Mouse (Mus musculus) layer of hippocampus, adult 9-10 months (tissue): ENCODE measurements around the gene Trp53bp2.

Experiments used
- DNase-seq: peaks from one replicate; pipeline ENCODE4 v3.0.0; 2022; ENCODE audit warnings: low spot score

Trp53bp2 gene

DNA sequence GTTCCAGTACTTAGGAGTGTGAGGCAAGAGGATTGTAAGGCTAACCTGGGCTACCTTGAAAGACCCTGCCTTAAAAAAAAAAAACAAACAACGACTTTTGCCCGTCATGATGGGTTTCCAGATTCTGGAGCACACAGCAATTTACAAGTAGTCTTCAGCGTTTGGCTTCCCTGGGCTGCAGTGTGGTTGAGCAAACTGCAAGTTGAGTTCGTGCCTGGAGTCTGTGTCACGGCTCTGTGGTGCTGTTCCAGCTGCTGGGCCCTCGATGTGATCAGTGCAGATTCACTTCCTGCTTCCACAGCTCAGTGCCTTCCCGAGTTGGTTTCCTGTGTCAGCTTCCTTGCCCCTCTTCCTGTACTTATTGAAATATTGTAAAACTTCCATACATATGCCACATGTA is 52.3 kb downstream of the Trp53bp2 start:
- no peak for DNase-seq

DNA sequence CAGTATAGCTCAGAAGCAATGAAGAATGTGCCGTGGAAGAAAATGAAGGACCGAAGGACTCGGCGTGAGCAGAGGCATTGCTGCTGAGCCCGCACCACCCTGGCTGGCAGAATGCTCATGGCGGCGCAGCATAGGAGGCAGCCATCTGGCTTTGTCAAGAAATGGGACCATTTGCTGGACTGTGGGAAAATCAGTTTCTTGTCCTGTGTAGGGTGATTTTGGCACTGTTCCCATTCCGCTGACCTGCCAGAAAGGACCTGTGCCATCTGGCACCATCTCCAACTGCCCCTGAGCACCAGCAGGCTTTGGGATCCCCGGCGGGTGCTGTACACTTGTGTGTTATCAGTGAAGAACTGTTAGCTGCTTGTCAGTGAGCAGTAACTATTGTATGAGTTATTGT is 52.8 kb downstream of the Trp53bp2 start:
- no peak for DNase-seq

DNA sequence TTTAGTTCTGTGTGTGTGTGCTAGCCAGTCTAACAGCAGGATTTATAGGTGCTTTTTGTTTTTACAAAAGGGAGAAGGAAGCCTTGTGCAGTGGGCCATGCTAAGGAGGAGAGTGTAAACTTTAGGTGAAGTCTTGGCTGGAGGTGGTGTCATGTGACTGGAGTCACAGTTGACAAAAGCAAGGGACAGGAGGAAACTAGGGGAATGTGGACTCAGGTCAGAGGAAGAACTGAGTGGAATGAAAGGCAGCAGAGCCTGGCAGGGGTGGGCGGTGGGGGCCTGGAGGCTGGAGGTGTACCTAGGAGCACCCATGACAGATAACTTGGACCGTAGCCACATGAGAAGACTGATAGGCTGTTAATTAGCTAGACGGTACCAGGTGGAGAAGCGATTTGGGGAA is 56.3 kb downstream of the Trp53bp2 start:
- DNase-seq = no peak

DNA sequence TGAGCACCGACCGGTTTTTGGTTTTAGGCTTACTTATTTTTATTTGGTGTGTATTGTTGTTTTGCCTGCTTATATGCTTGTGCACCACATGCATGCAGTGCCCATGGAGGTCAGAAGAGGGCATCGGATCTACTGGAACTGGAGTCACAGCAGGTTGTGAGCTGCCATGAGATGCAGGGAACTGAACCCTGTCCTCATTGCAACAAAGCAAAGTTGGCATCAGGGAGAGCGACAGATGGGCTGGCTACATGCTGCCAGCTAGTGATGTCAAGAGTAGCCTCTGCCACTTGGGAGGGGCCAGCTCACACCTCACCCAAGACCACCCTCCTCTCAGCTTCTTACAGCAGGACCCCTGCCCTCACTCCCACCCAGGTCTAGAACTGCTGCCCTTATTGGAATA is 57.0 kb downstream of the Trp53bp2 start:
- DNase-seq = no peak

DNA sequence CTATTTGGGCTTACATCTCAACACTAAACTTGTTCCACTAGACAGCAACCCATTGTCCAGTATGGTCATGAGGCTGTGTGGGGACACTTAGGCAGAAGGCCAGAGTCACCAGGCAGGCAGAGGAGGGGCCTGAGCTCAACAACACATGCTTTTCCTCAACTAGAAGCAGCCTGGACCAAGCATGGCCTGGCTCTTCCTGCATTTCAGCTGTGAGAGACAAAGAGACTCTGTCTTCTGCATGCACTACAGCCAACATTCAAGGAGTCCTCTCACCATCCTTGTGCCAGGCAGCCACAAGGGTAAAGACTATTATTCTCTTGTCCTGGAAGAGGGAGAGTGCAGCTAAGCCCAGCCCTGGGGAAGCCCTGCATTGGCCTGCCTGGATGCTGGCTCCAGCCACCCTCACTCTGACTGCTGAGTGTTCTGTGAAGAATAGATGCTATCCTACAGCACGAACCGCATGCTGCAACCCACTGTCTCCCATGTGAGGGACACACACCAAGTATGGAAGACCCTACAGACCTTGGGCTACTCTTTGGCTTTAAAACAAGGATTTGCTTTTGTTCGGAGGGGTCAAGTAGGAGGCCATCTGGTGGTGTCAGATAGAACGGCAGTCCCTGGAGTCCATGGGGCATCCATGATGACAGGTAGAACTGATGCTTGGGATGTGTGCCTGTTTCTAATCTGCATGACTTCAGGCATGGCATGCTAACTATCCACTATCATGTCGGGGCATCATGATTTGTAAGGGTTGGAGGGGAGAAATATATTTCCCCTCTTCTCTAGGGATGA is 66.2 kb downstream of the Trp53bp2 start:
- peak; percentile 35 for DNase-seq

DNA sequence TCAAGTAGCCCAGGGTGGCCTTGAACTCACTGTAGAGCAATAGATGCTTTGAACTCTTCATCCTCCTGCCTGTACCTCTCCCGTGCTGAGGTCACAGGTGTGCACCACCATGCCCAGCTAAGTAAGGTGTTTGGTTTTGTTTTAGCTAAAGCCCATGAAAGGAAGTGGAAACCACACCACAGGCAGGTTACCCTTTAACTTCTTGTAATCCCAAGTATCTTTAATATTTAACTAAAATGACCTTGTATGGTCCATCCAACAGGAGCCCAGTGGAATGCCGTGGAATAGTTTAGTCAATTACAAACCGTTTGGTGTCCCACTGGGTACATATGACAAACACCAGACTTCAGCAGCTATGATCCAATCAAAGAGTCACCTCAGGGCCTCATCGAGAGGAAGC is 70.0 kb downstream of the Trp53bp2 start:
- DNase-seq = no peak

DNA sequence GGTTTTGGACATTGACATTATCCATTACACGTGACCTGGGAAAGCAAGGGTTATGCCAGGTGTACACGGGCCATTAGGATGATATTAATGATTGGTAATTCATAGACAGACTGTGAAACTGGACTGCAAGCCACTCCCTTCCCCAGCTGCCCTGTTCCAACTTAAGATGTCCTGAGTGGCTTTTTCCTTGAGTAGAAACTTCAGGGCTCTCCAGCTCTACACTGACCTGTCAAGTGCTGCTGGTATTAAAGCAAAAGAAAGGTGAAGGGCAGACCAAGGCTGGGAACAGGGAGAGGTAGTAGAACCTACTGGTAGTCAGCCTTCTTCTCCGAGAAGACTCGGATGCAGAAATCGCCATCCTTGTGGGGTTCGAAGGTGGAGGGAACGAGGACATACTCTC is 72.2 kb downstream of the Trp53bp2 start:
- DNase-seq = no peak

DNA sequence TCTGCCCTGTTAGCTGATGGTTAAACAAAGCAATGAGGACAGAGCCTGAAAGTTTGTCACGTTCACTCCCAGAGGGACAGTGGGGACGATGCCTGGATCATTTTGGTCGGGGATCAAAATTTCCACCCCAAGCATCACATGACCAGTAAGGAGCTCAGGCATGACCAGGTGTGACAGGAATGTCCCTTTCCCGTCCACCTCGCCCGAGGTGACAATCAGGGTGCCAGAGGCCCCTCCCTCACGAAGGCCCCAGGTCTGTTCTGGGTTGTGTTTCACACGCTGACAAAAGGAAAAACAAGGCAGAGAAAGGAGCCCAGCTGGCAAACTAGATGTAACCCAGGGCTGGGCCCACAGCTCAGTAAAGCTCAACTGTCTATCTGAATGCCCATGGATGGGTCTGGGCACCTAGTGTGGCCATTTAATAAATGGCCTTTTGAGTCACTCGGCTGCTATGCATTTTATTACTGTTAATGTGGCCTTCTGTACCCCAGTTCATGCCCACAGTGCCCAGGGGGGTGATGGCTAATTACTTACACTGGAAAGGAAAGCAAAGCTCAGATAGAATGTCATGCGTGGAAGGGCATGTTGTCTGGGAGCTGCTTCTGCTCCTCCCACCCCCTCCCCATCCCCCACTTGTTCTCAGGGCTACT is 72.8 kb downstream of the Trp53bp2 start:
- no peak for DNase-seq

DNA sequence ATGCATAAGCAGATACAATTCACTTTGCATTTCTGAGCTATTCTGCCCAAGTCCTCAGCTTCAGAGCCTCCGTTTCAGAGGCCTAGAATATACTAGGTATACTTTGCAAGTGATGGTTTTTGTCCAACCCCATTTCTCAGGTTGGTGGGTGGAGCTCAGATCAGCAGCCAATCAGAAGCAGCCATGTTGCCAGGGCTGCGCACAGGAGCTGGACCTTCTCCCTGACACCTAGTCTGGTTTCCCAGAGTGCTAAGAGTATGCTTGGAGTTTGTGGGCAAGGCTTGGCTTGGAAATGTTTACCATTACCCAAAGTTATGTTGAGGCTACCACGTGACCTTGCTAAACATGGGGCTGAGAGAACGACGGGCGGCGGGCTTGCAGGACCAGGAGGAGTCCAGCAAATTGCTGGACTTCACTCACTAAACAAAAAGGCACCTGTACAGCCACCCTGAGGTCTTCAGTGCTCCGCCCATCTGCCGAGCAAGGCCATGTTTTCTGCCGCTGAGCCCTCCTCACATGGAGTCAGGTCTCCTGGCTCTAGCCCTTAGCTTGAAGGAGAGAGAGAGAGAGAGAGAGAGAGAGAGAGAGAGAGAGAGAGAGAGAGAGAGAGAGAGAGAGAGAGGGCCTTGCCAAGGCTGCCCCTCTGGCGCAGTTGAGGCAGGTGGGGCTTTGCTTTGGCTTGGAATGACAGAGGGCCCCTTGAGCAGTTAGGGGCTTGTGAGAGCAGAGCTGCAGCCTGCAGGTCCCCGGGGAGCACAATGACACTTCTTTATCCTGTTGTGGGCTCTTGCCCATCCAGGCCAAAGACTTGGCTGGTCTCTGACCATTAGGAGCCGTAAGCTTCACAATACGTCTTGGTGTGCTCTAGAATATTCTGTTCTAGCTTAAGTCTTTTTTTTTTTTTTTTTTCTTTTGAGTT is 74.3 kb downstream of the Trp53bp2 start:
- no peak for DNase-seq

DNA sequence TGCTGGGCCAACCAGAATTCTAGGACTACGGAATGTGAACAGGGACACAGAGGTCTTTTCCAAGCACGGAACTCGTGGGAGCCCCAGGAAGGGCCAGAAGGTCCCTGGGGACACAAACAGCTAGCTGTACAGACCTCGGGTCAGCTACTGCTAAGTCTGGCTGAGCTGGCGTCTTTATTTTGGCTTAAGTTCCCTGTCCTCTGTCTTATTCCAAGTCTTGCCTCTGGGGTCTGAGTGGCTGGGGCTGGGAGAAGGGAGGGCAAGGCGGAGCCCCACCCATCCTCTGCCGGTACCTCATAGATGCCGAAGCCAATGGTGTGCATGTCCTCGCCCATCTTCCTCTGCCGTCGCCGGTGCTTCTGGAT is 74.9 kb downstream of the Trp53bp2 start:
- no peak for DNase-seq

DNA sequence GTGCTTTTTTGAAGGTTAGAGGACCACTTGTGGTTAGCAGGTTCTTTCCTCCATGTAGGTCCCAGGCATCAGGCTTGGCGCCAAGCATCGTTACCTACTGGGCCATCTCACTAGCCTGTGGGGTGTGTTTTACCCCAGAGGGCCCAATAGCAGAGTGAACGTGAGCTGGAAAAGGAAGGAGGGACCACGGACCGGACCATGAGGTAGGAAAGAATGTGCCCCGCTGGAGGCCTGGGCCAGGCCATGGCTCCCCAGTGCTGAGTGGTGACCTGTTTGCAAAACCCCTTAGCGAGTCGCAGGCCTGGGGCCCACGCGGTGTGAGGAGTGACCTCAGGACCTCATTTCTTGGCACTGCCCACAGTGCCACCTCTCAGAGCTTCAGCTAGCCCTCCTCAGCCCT is 79.5 kb downstream of the Trp53bp2 start:
- no peak for DNase-seq

DNA sequence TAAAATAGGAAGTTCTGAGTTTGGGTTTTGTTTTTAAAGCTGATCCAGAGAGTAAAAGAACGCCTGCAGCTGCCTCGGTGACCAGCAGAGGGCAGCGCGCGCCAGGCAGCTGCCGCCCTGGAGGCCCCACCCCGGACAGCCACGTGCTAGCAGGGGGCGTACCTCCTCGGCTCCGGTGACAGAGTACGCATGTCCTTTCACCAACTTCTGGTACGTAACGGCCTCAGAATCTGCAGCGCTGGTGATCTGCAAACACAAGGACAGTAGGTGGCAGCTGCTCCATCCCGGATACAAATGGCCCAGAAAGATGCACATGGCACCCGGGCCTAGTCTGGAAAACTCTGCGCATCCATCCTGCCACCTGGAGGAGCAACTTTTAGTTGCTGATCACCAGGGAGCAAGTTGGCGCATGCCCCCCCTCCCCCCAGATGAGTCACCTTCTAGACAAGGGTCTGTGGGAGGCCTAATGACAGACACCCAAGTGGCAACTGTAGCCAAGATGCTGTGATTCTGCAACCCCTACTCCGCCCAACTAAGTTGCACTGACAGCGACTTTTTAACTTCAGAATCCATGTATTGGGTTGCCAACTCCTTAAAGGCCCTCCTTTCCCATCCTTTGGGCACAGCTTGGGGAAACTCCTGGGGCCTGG is 81.0 kb downstream of the Trp53bp2 start:
- DNase-seq = peak; percentile 82

DNA sequence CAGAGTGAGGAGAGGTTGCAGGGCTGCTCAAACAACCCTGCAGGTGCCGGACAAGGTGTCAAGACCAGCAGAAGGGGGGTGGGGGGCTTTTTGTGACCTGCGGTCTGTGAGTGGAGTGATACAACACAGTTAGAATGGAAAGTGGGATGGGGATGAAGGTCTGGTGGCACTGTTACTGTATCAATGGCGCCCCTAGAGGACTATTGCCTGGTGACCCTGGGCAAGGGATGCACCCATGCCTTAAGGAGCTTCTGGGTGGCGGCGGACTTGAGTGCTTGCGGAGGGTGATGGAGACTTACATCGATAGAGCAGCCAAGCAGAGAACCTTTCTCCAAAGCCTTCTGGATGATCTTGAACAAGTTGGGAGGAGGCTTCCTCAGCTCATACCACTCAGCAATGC is 81.6 kb downstream of the Trp53bp2 start:
- DNase-seq = no peak

DNA sequence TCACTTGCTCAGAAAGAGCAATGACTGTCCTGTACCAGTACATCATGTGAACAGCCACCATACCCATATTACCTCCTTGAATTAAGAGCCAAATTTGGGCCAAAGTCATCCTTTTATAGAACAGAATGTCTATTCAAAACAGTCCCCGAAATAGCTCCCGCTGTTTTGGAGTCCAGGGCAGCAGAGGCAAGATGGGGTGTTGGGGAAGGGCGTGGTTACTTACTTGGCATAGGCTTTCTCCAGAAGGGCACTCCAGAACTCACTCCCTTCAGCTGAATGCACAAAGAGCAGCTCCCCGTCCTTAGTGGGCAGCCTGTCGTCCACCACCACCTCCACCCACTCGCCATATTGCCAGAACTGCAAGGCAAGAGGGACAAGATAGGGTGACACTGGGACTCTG is 82.9 kb downstream of the Trp53bp2 start:
- no peak for DNase-seq

DNA sequence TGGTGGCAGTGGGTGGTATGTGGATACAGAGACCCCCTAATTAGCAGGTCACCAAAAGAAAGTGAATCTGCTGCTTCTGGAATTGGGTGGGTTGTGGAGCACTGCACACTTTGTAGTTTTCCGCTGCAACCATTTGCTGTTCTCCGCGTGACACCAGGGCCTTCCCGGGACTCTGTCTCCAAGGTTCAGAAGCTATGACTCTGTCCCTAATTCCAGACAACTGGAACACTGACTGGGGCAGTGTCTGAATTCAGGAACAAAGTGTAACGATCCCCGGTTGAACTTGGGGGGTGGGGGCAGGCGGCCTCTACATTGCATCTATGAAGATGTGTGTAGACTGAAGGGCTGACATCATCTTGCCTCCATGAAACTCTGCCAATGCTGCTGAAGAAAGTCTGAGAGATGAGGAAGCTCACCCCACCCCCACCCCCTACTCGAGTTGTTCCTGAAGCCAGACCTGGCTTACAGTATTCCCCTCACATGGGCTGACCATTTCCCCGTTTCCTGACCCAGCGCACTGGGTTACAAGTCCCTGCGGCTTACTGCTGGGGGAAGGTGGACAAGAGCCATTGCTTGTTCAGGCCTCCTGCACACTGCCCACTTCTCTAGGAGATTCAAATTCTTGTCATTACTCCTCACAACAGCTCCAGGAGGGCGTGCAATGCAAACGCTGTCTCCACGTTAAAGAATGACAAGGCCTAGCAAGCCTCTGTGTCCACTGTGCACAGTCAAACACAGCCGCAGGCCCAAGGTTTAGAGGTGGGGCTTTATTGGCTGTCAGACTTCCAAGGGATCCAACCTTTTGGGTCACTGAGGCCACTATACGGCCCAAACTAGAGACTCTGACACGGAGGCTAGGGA is 85.5 kb downstream of the Trp53bp2 start:
- no peak for DNase-seq

DNA sequence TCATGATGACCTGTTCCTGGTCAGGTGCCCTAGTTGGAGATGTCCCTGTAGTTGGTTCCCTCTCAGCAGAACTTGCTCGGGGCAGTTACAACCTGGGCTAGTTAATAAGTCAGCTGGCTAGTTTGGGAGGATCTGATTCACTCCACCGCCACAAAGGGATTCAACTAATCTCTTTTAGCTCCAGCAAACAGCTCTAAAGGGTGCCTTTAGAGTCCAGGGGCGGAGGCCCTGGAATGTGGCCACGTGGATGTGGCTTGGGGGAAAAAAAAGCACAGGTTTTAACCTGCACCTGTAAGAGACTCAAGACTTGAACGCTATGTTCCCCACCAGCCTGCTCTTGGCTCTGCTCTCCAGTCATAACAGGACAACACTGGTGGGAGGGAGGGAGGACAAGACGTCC is 87.7 kb downstream of the Trp53bp2 start:
- no peak for DNase-seq

DNA sequence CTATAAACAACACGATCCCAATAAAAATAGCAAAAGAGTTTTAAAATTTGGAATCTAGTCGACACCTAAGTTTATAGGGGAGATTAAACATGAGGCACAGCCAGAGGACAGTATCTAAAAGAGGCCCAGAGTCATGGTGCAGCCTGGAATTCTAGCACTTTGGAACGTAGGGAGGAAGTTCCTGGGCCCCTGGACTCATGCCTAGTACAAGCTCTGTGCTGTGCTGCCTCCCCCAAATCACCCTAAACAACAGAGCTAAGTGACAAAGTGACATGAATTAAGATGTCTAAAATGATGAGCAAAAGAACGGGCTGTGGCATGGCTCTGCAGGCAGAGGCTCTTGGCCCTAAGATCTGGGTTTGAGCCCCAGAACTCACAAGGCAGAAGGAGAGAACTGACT is 88.8 kb downstream of the Trp53bp2 start:
- no peak for DNase-seq

DNA sequence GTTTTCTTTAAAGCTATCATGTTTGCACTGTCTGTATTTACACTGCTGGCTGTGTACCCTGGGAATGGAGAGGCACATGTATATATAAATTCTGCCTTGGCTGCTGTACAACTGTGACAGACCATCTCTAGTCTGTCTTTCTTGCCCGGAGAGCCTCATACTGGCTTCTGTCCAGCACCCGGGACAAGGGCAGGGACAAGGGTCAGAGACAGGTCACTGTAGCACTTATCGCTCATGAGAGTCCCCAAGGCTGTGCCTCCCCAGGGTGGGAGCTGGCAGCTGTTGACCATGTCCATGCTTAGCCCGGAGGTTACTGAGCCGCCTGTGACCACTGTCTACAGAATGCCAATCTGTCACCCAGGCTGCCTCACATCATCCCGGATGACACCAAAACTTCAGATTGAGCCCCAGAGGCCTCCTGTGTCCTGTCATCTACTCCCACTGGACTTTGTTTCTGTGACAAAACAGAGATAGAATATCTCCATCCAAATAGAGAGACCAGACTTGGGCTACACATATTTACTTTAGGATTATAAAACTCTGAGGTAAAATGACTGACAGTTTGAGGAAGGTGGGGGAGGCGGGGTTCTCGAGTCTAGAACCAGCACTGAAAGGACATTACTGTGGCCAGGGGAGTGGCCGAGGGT is 90.6 kb downstream of the Trp53bp2 start:
- DNase-seq = no peak

DNA sequence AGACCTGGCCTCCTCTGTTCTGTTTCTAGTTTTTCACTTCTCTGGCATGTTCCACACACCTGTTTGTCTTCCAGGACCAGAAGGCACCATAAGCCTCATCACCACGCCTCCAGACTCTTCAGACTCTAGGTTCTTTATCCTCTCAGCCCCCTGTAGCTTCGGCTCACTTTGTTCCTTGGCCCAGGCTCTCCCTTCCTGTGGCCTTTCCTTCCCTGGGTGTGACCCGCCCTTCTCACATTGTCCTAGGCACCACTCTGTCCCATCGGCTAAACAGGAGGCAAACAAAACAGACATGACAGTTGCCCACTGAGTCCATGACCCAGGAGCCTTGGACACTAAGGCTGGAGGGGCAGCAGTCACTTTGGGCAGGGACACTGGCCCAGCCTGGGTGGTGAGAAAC is 91.3 kb downstream of the Trp53bp2 start:
- no peak for DNase-seq

DNA sequence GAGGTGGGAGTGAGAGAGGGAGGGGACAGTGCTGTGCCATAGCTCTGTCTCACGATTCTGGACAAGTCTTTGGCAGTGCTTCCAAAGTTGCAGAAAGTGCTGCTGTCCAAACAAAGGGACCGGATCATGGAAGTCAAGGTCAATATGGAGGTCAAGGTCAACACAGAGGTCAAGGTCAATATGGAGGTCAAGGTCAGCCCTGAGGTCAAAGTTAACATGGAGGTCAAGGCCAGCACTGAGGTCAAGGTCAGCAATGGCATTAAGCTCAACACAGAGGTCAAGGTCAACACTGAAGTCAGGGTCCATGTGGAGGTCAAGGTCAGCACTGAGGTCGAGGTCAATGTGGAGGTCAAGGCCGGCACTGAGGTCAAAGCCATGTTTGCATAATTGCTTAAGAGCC is 91.9 kb downstream of the Trp53bp2 start:
- DNase-seq = no peak

DNA sequence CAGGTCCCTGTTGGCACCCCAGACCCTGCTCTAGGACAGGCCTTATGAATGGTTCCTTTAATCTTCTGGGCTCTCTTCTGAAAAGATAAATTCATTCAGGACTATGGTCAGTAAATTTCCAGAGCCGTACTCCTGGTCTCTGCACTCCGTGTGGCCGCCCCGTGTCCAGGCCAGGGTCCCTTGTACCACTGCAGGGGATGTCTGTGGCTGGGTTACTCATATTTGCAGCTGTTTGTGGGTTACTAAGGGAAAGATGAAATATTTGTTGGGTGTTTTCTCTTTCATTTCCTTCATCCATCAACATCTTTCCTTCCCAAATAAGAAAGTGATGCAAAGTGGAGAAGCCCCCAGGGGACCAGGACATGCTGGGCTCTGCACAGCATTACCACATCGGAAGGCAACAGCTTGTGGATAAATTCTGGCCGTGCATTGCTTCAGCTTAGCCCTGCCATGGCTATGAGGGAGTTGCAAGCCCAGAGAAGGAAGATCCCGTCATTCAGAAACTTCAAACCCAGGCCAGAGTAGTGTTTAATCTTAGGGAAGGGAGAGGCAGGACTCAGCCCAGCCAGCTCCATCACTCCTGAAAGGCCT is 92.9 kb downstream of the Trp53bp2 start:
- no peak for DNase-seq
